Mouse (Mus musculus) left cerebral cortex, postnatal 25 days (tissue): ENCODE results near the gene Tars2. TPM values are rescaled to one million over a fixed set of nuclear protein-coding genes. Genes with fewer than 3 reads are reported as not detected.

Source experiments
- DNase-seq, 2 experiments: peaks; one replicate each; pipeline ENCODE4 v3.0.0; 2022; ENCODE audit warnings: low spot score in 2 of 2, mixed read lengths in 1 of 2
- intact Hi-C: fragments of 180-260 bp; cut with DNase I; formaldehyde crosslinking; loops from one replicate; pipeline ENCODE4 v1.15.1; 2025
- total RNA-seq, 2 experiments: library from RNA; stranded (reverse); gene quantifications; 2 replicates each; pipeline ENCODE4 v1.2.3; 2021

Tars2 gene
- total RNA-seq, 2 experiments from 2014 or later: 37.1 to 41.2 TPM

DNA sequence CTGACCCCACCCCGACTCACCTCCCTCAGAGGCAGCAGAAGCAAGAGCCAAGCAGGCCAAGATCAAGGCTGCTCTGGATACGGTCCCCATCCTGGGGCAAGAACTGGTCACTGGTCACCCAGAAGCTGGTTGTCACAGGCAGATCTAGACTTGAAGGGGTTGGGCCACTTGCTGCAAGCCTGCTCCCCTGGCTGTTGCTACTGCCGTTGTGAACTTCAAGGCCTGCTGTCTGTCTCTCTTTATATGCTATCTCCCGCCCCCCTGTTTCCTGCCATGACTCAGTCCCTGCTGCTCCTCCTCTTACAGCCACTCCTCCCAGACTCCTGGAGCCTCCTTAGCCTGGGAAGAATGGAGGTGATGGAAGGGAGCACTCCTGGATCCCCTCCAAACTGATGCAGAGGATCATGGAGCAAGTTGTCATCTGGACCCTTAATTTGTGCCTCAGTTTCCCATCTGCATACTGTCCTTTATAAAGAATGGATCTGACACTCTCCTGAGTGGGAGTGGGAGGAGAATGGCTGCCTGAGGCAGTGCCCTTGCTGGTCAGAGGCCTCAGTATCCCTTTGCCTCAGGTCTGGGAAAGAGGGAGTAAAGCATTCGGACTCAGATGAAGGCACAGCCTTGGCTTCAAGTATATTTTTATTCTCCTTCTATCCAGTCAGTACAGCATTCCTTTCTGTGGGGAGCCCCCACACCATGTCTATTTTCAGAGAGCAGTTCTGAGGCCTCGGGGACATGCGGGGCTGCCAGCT, 20.5 kb downstream of the Tars2 start, which contains the start of gene Ecm1:
Ecm1 (minus strand) TSS at position 217 of the 752 bp plus-strand sequence.
- intact Hi-C loops: no loop called here
- DNase-seq: peak; percentile 37 to 80

DNA sequence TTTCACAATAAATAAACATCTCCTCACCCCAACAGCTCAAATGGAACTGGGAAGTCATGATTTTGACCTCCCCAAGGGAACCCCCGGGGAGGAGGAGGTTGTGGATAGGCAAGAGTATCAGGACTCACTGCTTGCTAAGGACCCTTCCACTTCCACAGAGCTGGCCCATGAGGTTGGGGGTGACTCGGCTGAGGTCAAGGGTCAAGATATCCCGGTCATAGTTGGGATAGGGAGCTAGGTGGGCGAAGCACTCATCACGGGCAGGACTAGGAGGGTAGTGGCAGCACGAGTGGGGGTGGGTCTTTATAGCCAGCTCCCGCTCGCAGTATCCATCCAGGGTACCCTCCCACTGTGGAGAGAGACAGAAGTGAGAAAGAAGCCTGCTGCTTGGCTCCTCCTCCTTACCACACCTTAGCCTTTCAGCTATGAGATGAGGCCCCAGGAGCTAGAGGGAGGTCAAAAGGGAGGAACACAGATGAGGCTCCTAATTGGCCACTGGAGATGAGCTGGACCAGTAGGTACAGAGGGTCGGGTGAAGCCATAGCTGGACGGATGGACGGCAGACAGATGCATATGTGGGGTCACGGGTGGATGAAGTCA, 24.8 kb downstream of the Tars2 start:
- DNase-seq: no peak
- intact Hi-C loops: no loop called here

DNA sequence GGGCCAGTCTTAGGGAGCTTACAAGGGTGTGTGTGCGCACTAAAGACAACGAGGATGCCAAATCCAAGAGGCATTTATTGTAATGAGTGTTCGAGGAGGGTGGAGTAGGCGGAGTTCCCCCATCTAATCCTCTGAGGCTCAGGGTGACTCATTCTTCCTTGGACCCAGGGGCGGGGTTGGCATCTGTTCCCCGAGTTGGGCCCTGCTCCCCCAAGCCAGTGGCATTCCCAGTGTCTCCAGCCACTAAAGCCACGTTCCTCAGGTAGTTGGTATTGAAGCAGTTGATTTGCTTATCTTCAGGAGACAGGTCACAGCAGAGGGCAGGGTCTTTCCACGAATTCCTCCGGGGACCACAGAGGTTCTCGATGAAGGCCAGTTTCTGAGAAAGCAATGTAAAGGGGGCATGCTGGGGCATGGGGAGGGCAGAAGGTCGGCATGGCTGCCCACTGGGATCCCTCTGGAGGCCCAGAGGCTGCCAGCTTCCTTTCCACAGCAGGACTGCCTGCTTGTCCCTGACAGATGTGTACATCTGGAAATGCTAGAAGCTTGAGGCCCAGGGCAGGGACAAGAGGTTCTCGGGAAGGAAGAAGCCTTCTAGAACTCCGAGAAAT, 25.8 kb downstream of the Tars2 start:
- no peak for DNase-seq
- intact Hi-C loops: no loop called here

DNA sequence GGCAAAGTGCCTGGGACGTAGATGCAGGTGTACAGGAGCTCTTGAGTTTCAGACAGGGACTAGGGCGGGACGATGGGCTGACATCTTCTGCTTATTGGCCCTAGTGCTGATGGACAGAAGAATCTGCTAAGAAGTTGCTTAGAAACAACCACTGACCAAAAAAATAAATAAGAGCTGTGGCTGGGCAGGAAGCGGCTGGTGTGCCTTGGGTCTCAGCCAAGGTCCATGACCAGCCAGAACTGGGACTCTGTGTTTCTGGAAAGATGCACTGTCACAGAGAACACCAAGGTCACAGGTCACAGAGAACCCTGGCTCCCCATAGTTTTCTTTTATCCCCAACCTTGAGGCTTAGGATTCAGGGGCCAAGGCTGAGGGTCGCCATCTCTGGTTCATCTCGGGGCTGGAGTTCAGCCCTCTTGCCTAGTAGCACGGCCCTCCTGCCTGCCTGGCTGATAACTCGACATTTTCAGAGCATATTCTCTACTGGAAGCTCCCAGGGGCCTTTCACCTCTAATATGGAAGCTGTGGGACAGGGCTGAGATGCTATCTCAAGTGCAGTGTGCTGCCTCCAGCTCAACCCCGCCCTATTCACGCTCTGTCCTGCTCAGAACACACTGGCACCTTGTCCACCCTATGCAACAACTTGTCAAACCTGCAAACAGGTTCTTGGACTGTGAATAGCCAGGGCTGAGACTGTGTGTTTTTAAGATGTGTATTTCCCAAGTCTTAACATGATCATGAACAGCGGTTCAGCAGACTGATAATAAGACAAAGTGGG, 27.1 kb downstream of the Tars2 start:
- intact Hi-C loops: no loop called here
- peak in 1 of 2 experiments; percentile 8 for DNase-seq

- DNase-seq: peak in 1 of 2 experiments; percentile 54
- intact Hi-C loops: no loop called here
These were observed 27.7 kb downstream of the Tars2 start for GRCm38 (mm10) chr3:95732297-95732696.

GRCm38 (mm10) chr3:95731802-95732201, 28.2 kb downstream of the Tars2 start:
- no peak for DNase-seq
- intact Hi-C loops: no loop called here

- intact Hi-C loops: no loop called here
These were observed 29.6 kb downstream of the Tars2 start for GRCm38 (mm10) chr3:95730431-95730830.

GRCm38 (mm10) chr3:95728906-95729305, 31.1 kb downstream of the Tars2 start:
- intact Hi-C loops: no loop called here
- no peak for DNase-seq

More at GRCm38 (mm10) chr3:95730431-95730830, 29.6 kb downstream of the Tars2 start:
- no peak for DNase-seq

GRCm38 (mm10) chr3:95726696-95727358, 33.2 kb downstream of the Tars2 start:
- DNase-seq: no peak
- intact Hi-C loops: no loop called here

DNA sequence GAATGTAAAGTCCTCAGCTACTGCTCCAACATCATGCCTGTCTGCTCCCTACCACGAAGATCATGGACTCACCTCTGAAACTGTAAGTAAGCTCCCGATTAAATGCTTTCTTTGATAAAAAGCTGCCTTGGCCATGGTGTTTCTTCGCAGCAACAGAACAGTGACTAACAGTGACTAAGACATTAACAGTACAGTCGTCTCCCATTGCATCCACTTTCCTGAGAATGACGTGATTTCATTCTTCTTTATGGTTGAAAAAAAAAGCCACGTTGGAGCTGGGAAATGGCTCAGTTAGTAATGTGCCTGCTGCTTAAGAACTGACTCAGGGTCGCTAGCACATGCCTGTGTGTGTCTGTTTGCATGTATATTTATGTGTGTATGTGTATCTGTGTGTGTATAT, 34.1 kb downstream of the Tars2 start:
- no peak for DNase-seq
- intact Hi-C loops: no loop called here

DNA sequence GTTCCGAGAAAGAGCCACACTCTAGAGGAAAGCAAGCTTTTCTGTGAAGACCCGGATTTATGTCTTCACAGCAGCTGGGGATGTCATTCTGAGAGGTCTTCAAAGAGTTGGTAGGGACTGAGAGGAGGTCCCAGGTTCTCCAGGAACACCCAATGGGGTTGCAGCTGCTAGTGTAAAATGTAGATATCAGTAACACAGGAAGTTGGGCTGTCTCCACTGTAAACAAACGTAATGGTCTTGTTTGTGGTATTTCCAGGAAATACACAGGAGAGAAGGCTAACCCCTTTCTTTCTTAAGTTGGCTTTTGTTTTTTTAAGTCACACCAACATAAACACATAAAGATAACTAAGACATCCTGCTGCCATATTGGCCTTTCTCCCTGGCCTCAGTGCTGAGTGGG, 37.6 kb downstream of the Tars2 start:
- DNase-seq: no peak
- intact Hi-C loops: no loop called here

DNA sequence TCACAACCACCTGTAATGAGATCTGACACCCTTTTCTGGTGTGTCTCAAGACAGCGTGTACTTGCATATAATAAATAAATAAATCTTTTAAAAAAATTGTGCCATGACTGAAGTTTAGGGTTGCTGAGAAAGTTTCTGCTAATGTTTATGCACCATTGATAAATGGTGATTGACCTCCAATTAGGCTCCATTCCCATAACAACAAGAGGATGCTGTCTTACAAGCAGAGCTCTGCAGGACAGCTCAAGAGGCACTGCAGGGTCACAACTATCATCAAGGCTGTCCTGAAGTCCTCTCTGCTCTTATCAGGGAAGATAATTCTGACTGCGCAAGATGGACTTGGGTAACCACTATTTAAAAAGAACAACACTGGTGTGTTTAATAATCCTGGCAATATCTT, 41.9 kb downstream of the Tars2 start:
- DNase-seq: no peak

DNA sequence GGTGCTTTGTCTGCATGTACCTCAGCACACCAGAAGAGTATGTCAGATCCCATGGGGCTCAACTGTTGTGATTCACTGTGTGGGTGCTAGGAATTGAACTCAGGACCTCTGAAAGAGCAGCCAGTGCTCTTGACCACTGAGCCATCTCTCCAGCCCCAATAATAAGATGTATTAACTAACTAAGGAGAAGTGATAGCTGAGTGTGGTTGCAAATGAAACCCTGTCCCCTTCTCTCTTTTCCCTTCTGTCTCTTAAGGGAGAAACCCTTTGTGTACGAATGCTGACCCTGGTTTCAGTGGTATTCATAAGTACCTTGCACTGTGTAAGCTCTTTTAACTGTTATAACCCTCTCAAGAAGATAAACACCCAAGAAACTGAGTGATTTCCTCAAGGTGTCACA, 43.9 kb downstream of the Tars2 start:
- no peak for DNase-seq
- intact Hi-C loops: no loop called here

More for the DNA sequence above, 41.9 kb downstream of the Tars2 start:
- intact Hi-C loops: no loop called here

- intact Hi-C loops: no loop called here
- no peak for DNase-seq
These were observed 50.0 kb downstream of the Tars2 start for GRCm38 (mm10) chr3:95709967-95710366.

- intact Hi-C loops: no loop called here
- no peak for DNase-seq
These were observed 51.0 kb downstream of the Tars2 start for GRCm38 (mm10) chr3:95709044-95709443.

DNA sequence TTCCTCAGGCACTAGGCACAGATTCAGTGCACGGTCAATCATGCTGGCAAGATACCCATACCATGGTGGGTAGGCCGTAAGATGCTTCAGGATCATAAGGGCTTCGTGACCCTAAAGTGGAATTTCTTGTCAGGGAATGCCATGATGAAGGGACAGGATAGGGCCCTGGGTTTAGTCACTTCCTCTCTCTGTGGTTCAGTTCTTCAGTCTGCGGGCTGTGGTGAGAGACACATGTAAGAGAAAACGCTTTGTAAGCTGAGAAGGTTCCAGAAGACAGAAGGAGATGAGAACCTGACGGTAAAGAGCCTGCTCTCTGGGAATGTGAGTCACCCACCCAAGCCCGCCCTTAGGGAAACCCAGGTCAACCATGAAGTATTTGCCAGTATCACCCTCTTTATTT, 52.5 kb downstream of the Tars2 start:
- intact Hi-C loops: no loop called here
- no peak for DNase-seq

DNA sequence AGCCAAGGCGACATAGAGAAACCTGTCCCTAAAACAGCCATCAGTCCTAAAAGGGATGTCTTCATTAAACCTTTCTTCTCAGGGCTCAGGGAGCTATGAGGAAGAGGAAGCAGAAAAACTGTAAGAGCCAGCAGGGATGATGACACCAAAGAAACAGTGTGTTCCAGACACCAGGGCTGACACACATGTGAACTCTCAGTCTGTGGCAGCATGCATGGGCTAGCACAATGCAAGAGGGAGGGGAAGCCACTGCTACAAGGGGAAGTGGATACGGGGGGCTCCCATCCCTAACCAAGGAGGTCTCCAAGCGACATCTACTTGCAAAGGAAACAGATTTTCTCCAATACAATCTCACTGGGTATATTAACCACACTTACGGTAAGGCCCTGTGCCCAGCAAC, 53.7 kb downstream of the Tars2 start:
- no peak for DNase-seq
- intact Hi-C loops: no loop called here

DNA sequence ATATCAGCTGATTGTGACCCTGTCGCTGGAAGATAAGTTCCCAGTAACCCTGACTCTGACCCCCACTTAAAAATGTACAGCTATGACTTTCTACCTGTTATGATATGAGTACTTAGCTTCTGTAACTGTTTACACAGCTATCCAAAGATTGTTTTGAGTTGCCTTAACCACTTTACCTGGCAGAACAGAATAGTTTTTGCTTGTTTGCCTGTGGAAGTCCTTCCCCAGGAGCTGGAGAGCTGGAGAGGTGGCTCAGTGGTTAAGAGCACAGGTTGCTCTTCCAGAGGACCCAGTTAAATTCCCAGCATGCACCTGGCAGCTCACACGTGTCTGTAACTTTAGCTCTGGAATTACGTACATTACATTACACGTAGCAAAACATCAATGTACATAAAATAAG, 55.4 kb downstream of the Tars2 start:
- DNase-seq: no peak
- intact Hi-C loops: no loop called here

DNA sequence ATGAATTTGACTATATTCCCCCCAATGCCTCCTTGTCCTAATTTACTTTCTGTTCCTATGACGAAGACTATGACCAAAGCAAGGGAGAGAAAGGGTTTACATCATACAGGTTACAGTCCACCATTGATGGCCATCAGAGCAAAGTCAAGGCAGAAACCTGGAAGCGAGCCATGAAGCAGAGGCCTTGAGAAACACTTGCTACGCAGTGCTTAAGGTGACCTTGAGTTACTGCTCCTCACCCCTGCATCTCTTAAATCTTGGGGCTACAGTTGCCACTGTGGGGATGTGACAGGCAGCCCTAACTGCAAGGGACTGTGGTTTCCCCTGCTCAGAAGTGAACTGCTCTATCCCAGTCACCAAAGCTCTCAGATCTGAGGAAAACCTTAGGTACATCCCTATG, 56.7 kb downstream of the Tars2 start:
- intact Hi-C loops: no loop called here
- DNase-seq: no peak
